In genomic region chr16:37384369-37384768, GRCm38 (mm10) we compare ENCODE assay signal across 9 mouse cellular contexts. TPM values are rescaled to one million over a fixed set of nuclear protein-coding genes. Genes with fewer than 3 reads are reported as not detected.
A peak's percentile ranks its signal among the peaks of the same experiment; 100 is the strongest.
DNase-seq lines count a peak whose midpoint lies in the region; ATAC-seq and TF ChIP-seq lines count a peak whose summit lies in the region.
"Had no signal": no experiment of that assay in that cellular context is flagged by ENCODE, and none has a peak within 500 bp of the region (broad histone marks: within the 10 kb centered on the region; RNA-seq: fewer than 3 reads in every experiment).

No protein-coding gene starts in this region.

- peak; percentile 1 to 4 for DNase-seq in B cell, adult 2 months
- DNase-seq in cerebellum, postnatal 14 days = peak; percentile 73 to 79
- peak; percentile 7 for DNase-seq in gastrocnemius, postnatal 25 days
- peak; percentile 48 to 66 for DNase-seq in layer of hippocampus, postnatal 14 days (ENCODE audit: low spot score in 2 of 2)

- peaks cover 9% of the 10 kb centered on the region for H3K4me1 ChIP-seq in erythroblast, embryonic 14.5 days (ENCODE audit: control insufficient read depth)
- peaks cover 10% of the 10 kb centered on the region for H3K4me1 ChIP-seq in testis, adult 2 months (ENCODE audit: control insufficient read depth, insufficient read depth, low read length)

- no peak for TF ChIP-seq POLR2A in testis, adult 2 months (IDR thresholded peaks at IDR 0.05; ENCODE audit: control insufficient read depth, low read depth, low read length)

- H3K4me3 ChIP-seq in erythroblast, embryonic 14.5 days (replicated peaks) = peak overlapping the region; percentile 17
- H3K4me3 ChIP-seq in testis, adult 2 months (ENCODE audit: control insufficient read depth, low read depth, low read length) = peak overlapping the region; percentile 92

- H3K27ac ChIP-seq in testis, adult 2 months (ENCODE audit: control insufficient read depth, insufficient read depth, low read depth, low read length) = no peak overlapping the region

- no peak for TF ChIP-seq CTCF in testis, adult 2 months (IDR thresholded peaks at IDR 0.05; ENCODE audit: control insufficient read depth, insufficient read depth, insufficient replicate concordance, low read depth, low read length)

- no peaks in the 10 kb centered on the region for H3K36me3 ChIP-seq in erythroblast, embryonic 14.5 days (ENCODE audit: control insufficient read depth)
- H3K36me3 ChIP-seq in testis, adult 2 months (ENCODE audit: control insufficient read depth, insufficient read depth, low read length) = no peaks in the 10 kb centered on the region

- ATAC-seq in erythroblast, adult 5-6 weeks (replicated peaks; ENCODE audit: low FRiP score, poor library complexity, severe bottlenecking) = no peak
- peak; percentile 25; the same call in 1 of the 2 replicates for ATAC-seq in megakaryocyte-erythroid progenitor cell, adult 5-6 weeks (replicated peaks; ENCODE audit: low FRiP score, low TSS enrichment, poor library complexity, severe bottlenecking)

- peaks cover 27% of the 10 kb centered on the region for H3K27me3 ChIP-seq in erythroblast, embryonic 14.5 days (ENCODE audit: control insufficient read depth)
- H3K27me3 ChIP-seq in testis, adult 2 months (ENCODE audit: control insufficient read depth, insufficient read depth, low read length) = no peaks in the 10 kb centered on the region

- H3K9me3 ChIP-seq in erythroblast, embryonic 14.5 days (ENCODE audit: control insufficient read depth, low read length) = no peaks in the 10 kb centered on the region; the same call in 1 of the 2 replicates

RNA-seq across cellular contexts. Expression of gene Stxbp5l, which starts 0.4 kb away (rescaled TPM):
- 0.01 TPM in 1 of 2 replicates, not detected in the other for polyA plus RNA-seq in erythroblast, embryonic 14.5 days (2012)
- total RNA-seq in erythroblast, adult 5-6 weeks (2015; ENCODE audit: low replicate concordance) = not detected in 2 replicates
- not detected in 2 replicates for total RNA-seq in erythroblast, adult 5-6 weeks (2017; ENCODE audit: low replicate concordance)
- total RNA-seq in gastrocnemius, postnatal 25 days (2021) = under 1 TPM in 1 of 2 experiments, not detected in 1; 0.16 TPM
- total RNA-seq in layer of hippocampus, postnatal 14 days (2021) = 100 to 1,000 TPM; 119 to 130 TPM
- not detected in 2 replicates for total RNA-seq in megakaryocyte-erythroid progenitor cell, adult 5-6 weeks (2014; fragmentation: Nextera tagmentation)
- not detected in 2 replicates for total RNA-seq in megakaryocyte-erythroid progenitor cell, adult 5-6 weeks (2017)
- 1.2 and 1.5 TPM in 2 replicates for polyA plus RNA-seq in testis, adult 2 months (2012; rRNA removed)
- polyA plus RNA-seq: C2C12 had no signal

Comparison
In these comparisons a context has a peak if more than half of its experiments do, and no peak if none do; other contexts are left out.
1. DNase-seq: peak in every context shown above with its lines; median percentile 76 in cerebellum, postnatal 14 days; 57 in layer of hippocampus, postnatal 14 days; 7 in gastrocnemius, postnatal 25 days; 2 in B cell, adult 2 months.
2. RNA of gene Stxbp5l, which starts 0.4 kb away (total RNA-seq): 119 to 130 TPM in layer of hippocampus, postnatal 14 days; 0.16 TPM in gastrocnemius, postnatal 25 days, not detected in erythroblast, adult 5-6 weeks and not detected in megakaryocyte-erythroid progenitor cell, adult 5-6 weeks; every median in the first group is over 100 times any median in the second.